Mouse (Mus musculus): Measurements from ENCODE around the gene Snx32. TPM values are rescaled to one million over a fixed set of nuclear protein-coding genes. Genes with fewer than 3 reads are reported as not detected.

The Snx32 gene
- polyA plus RNA-seq, 1 experiment from 2014 or later, result 9.3 TPM

DNA sequence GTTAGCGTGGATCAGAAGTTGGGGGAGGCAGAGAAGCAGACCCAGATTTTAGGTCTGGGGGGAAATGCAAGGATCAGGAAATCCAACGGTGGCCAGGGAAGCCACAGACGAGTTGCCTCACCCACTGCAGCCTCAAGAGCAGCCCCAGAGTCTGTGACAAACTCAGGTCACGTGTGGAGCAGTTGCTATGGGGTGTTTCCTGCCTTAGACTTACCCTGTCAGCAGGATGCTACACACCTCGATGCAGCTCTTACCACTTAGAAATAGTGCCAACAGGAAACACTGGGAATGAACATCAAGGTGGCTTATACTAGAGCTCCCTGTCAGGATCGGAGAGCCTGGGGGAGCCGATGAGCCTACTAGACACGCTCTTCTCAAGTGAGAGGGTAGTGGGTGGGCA lies 22.2 kb upstream of the Snx32 start:
- peaks cover 17% of the 10 kb centered on the region for H3K4me1 ChIP-seq
- no peak overlapping the region for H3K9ac ChIP-seq
- 73% methylated on average over 8 of the region's 8 CpGs for WGBS
- H3K27ac ChIP-seq, result no peak overlapping the region
- no peak overlapping the region for H3K4me3 ChIP-seq (replicated peaks)
- no peak overlapping the region for H3K4me2 ChIP-seq
- H3K9me3 ChIP-seq (replicated peaks), result no peaks in the 10 kb centered on the region
- H3K27me3 ChIP-seq, result no peaks in the 10 kb centered on the region
- ATAC-seq (replicated peaks; ENCODE audit: low FRiP score), result no peak
- no peaks in the 10 kb centered on the region for H3K36me3 ChIP-seq

DNA sequence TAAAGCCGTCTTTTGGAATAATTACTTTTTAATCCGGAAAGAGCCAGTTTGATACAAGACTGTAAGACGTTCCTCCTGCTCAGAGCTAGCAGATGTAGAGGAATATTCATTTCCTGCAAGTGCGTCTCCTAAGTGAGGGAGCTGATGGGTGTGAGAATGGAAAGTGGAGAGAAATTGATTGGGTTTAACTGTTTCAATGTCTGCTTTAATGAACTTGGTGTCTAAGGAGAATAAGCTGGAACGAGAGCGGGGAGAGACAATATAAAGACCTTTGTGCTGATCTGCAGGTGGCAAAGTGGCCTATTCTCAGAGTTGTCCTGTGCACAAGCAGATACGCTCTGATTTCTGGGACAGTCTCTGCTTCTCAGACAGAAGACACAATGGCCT lies 19.8 kb upstream of the Snx32 start:
- H3K27me3 ChIP-seq, result no peaks in the 10 kb centered on the region
- 46% methylated on average over 7 of the region's 7 CpGs for WGBS
- no peak overlapping the region for H3K4me3 ChIP-seq (replicated peaks)
- peaks cover 17% of the 10 kb centered on the region for H3K4me1 ChIP-seq
- peak overlapping the region; percentile 92 for H3K27ac ChIP-seq
- H3K9ac ChIP-seq, result no peak overlapping the region
- H3K36me3 ChIP-seq, result no peaks in the 10 kb centered on the region
- ATAC-seq (replicated peaks; ENCODE audit: low FRiP score), result no peak
- H3K9me3 ChIP-seq (replicated peaks), result no peaks in the 10 kb centered on the region
- peak overlapping the region; percentile 55 for H3K4me2 ChIP-seq

DNA sequence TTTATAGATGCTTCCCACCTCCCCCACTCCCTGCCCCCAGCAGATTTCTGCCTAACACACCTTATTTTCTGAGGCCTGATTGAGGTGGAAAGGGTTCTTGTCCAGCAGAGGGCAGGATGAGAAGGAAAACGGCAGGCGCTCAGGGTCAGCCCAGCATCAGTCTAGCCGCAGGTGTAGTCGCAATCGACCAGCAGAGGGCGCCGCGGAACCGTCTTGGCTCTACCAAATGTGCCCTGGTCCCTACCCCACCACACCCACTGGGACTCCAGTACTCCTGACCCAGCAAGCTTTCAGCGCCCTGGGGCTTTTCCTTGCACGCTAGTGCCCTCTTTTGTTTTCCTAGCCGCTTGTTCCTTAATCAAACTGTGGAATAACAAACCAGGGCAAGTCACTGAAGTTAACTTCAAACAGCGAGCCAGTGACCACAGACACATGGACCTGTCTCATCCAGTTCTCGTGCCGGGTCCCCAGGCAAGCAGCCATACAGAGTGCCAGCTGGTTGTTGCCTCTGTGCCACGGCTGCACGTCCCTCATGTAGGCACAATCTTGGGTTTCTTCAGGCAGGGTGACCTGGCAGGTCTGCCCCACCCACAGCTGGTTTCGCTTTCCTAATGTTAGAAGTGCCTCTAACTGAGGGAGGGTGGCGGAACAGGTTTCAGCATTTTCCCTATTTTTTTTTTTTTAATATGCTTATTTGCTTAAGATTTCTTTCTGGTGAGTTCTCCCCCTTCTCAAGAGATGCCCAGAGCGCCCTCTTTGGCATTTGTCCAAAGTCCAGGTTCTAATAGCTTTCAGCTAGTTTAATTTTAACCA lies 19.2 kb upstream of the Snx32 start:
- H3K36me3 ChIP-seq, result no peaks in the 10 kb centered on the region
- no peaks in the 10 kb centered on the region for H3K9me3 ChIP-seq (replicated peaks)
- H3K4me2 ChIP-seq, result peak overlapping the region; percentile 55
- no peaks in the 10 kb centered on the region for H3K27me3 ChIP-seq
- peak; percentile 97 for ATAC-seq (replicated peaks; ENCODE audit: low FRiP score)
- 9% methylated on average over 20 of the region's 20 CpGs for WGBS
- 0 out of 2 replicates have a peak overlapping the region, but pooled peaks have one; percentile 25 for H3K9ac ChIP-seq
- H3K4me3 ChIP-seq (replicated peaks), result peak overlapping the region; percentile 28
- peaks cover 17% of the 10 kb centered on the region for H3K4me1 ChIP-seq
- H3K27ac ChIP-seq, result peak overlapping the region; percentile 92

DNA sequence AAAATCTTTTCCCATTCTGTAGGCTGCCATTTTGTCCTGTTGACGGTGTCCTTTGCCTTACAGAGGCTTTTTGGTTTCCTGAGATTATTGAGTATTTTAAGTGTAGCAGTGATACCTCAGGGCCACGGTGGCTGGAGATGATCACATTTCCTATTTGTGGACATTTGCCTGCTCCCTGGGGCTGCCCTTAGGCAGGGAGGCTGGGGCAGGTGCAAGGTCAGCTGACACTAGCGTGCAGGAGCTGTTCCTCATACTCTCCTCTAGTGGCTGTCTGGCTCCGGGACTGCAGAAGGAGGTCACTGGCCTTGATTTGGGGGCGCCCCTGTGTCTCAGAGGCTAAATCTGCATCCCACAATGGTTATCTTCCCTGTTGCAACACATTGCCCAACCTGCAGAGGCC lies 14.9 kb upstream of the Snx32 start:
- 56% methylated on average over 5 of the region's 5 CpGs for WGBS
- no peak for ATAC-seq (replicated peaks; ENCODE audit: low FRiP score)
- Histone ChIP-seq H3K36me3 (no peaks in the 10 kb centered on the region), H3K9ac (no peak overlapping the region), H3K27me3 (no peaks in the 10 kb centered on the region), H3K27ac (no peak overlapping the region), H3K4me2 (no peak overlapping the region), H3K4me3 (replicated peaks) (no peak overlapping the region), H3K4me1 (peaks cover 14% of the 10 kb centered on the region), H3K9me3 (replicated peaks) (no peaks in the 10 kb centered on the region)

DNA sequence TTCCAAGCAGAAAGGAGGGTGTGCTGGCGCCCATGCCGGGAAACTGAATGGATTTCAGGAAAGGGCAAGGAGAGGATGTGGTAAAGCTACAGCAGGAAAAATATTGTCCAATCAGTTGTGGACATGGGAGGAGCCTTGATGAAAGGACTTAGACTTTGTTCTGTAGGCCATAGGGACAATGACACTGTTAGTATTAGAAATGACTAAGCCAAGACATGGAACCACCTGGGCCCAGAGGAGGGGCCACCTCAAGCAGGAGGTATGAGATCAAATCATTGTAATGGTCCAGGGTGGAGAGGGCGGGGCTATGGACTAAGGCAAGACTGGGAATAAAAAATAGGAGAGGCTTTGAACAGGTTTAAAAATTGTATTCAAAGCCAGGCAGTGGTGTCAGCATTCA lies 8.4 kb upstream of the Snx32 start:
- Histone ChIP-seq H3K4me1 (no peaks in the 10 kb centered on the region), H3K36me3 (no peaks in the 10 kb centered on the region), H3K4me2 (no peak overlapping the region), H3K4me3 (replicated peaks) (no peak overlapping the region), H3K9ac (no peak overlapping the region), H3K27me3 (no peaks in the 10 kb centered on the region), H3K27ac (no peak overlapping the region), H3K9me3 (replicated peaks) (no peaks in the 10 kb centered on the region)
- 84% methylated on average over 3 of the region's 3 CpGs for WGBS
- no peak for ATAC-seq (replicated peaks; ENCODE audit: low FRiP score)

DNA sequence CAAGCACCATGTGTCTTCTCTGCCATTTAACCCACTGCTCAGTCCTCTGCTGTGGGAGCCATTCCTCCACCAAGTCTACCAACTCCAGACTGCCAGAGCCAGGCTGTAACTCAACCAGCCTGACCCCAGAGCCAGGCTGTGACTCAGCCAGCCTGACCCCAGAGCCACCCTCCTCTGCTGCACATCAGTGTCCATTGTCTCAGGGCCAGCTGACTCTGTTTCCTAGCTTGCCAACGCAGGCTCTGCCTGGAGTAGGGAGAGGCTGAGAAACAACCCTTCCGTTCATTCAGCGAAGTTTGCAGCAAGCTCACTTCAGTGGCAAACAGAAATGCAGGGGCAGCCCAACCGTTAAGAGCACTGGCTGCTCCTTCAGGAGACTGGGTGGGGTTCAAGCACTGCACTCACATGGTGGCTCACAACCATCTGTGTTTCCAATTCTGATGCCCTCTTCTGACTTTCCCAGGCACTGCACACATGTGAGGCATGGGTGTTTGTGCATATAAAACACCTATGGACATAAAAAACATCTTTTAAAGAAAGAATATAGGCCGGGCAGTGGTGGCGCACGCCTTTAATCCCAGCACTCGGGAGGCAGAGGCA lies 6.7 kb upstream of the Snx32 start:
- H3K4me1 ChIP-seq, result peaks cover 7% of the 10 kb centered on the region
- no peaks in the 10 kb centered on the region for H3K9me3 ChIP-seq (replicated peaks)
- 78% methylated on average over 8 of the region's 8 CpGs for WGBS
- no peak for ATAC-seq (replicated peaks; ENCODE audit: low FRiP score)
- H3K27me3 ChIP-seq, result no peaks in the 10 kb centered on the region
- H3K9ac ChIP-seq, result no peak overlapping the region
- H3K36me3 ChIP-seq, result no peaks in the 10 kb centered on the region
- H3K4me3 ChIP-seq (replicated peaks), result no peak overlapping the region
- H3K27ac ChIP-seq, result no peak overlapping the region
- H3K4me2 ChIP-seq, result no peak overlapping the region

DNA sequence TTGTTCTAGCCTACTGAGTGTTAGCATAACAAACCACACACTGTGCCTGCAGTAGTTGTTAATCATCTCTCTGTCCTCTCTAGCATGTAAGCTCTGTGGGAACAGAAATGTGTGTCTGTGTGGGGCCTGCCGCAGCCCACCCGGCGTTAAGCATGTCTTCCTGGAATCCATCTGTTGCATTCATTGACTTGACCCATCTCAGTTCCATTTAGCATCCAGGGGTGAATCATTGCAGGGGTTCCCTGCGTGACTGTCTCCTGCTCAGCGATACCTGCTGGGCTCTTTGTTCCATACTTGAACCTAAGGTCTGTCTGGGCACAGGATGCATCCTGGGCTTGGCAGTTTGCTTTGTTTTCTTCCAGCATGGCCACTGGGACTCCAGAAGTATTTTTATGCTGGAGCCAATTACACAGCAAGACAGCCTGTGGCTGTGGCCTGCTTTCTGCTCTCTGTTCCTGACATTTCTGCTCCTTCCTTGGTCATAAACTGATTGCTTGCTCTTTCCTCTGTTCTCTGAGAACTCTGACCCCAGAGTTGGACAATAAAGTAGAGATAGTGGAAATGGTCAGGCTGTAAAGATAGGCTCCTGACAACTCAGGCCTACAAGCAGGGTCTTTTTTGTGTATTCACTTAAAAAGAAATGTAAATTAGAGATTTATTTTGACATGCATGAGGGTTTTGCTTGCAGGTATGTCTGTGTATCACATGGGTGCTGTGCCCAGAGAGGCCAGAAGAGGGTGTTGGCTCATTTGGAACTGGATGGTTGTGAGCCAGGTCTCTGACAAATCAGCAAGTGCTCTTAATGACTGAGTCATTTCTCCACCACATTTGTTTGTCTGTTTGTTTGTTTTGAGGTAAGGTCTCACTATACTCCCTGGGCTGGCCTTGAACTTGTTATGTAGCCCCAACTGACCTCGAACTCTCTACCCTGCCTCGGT lies 5.8 kb upstream of the Snx32 start:
- Histone ChIP-seq H3K9ac (no peak overlapping the region), H3K4me1 (peaks cover 10% of the 10 kb centered on the region), H3K4me3 (replicated peaks) (no peak overlapping the region), H3K27me3 (no peaks in the 10 kb centered on the region), H3K27ac (no peak overlapping the region), H3K4me2 (no peak overlapping the region), H3K9me3 (replicated peaks) (no peaks in the 10 kb centered on the region), H3K36me3 (no peaks in the 10 kb centered on the region)
- no peak for ATAC-seq (replicated peaks; ENCODE audit: low FRiP score)
- WGBS, result 89% methylated on average over 7 of the region's 7 CpGs

DNA sequence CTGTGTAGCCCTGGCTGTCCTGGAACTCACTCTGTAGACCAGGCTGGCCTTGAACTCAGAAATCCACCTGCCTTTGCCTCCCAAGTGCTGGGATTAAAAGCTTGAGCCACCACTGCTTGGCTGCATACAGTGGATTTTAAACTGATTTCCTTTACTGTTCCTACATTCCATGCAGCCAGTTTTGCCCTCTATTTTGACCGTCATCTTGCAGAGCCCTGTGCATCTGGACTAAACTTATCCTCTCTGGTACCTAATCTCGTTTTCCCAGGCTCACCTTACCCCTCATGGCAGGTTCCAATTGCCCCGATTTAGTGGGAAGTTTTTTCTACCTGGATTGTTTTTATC lies 2.6 kb upstream of the Snx32 start:
- H3K4me1 ChIP-seq, result peaks cover 22% of the 10 kb centered on the region
- no peaks in the 10 kb centered on the region for H3K27me3 ChIP-seq
- no peak overlapping the region for H3K4me3 ChIP-seq (replicated peaks)
- no peaks in the 10 kb centered on the region for H3K9me3 ChIP-seq (replicated peaks)
- 89% methylated on average over 3 of the region's 3 CpGs for WGBS
- no peak overlapping the region for H3K27ac ChIP-seq
- no peak overlapping the region for H3K9ac ChIP-seq
- no peak for ATAC-seq (replicated peaks; ENCODE audit: low FRiP score)
- no peaks in the 10 kb centered on the region for H3K36me3 ChIP-seq
- H3K4me2 ChIP-seq, result no peak overlapping the region

DNA sequence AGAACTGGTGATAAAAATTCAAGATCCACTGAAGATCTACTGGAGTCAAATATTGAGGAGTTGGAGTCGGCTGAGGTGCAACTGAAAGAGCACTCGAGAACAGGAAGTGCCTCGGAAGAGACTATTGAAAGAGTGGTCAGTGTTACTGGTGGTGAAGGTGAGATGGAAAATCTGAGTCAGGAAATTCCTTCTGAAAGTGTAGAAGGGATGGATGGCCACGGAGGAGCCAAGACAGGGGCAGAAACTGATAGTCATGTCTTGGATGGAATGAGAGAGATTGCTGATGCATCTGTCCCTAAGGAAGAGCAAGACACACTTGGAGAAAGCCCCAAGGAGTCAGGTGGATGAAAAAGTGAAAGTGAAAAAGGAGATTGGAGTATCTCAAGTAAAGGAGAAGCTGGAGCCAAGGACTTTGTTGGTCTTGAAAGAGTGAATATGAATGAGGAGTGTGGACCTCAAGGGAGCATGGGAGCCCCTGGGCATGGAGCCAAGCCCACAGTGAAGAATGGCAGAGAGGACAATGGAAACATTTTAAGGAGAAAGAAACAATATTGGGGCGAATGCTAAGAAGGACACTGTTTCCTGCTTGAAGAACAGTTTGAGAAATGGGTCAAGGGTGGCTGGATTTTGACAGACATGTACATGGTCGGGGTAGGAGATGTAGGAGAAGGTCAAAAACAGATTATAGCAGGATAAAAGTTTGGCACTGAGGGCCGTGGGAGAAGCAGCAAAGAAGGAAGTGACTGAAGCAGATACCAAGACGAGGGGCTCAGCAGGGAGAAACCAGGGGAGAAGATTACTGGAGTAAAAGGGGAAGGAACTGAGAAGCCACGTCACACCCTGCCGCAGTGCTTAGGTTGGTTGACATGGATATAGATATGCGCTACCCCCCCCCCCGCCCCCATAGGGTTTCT lies 2.0 kb upstream of the Snx32 start:
- H3K4me2 ChIP-seq, result no peak overlapping the region
- H3K27ac ChIP-seq, result 0 out of 2 replicates have a peak overlapping the region, but pooled peaks have one; percentile 5
- no peak overlapping the region for H3K4me3 ChIP-seq (replicated peaks)
- ATAC-seq (replicated peaks; ENCODE audit: low FRiP score), result no peak
- no peaks in the 10 kb centered on the region for H3K36me3 ChIP-seq
- no peaks in the 10 kb centered on the region for H3K9me3 ChIP-seq (replicated peaks)
- no peak overlapping the region for H3K9ac ChIP-seq
- H3K4me1 ChIP-seq, result peaks cover 22% of the 10 kb centered on the region
- WGBS, result 82% methylated on average over 12 of the region's 12 CpGs
- no peaks in the 10 kb centered on the region for H3K27me3 ChIP-seq

DNA sequence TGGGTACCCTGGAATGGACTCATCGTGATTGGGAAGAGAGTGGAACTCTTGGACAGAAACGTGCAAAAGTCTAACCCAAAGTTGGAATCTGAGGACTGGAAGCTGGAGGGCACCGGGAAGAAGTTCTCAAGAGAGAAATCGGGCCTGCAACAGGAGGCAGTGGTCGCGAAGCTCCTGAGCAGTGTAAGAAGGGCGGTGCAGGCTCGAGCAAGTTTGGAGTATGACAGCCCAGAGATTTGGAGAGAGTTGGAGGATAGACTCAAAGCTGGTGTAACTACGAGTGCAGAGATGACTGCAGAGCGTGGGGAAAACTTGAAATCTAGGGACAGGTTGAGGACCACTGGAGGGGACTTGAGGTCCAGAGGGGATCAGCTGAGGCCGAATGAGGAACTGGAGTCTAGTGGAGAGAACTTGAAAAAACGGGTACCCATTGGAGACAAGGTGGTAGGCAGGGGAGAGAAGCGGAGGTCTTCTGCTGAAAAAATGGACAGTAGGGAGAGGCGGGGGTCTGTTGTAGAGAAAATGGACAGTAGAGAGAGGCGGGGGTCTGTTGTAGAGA lies 815 bp upstream of the Snx32 start:
- ATAC-seq (replicated peaks; ENCODE audit: low FRiP score), result no peak
- Histone ChIP-seq H3K4me1 (peaks cover 22% of the 10 kb centered on the region), H3K9ac (peak overlapping the region; percentile 57), H3K9me3 (replicated peaks) (no peaks in the 10 kb centered on the region), H3K36me3 (no peaks in the 10 kb centered on the region), H3K4me3 (replicated peaks) (peak overlapping the region; percentile 60), H3K4me2 (peak overlapping the region; percentile 75), H3K27ac (0 out of 2 replicates have a peak overlapping the region, but pooled peaks have one; percentile 60), H3K27me3 (no peaks in the 10 kb centered on the region)
- WGBS, result 48% methylated on average over 15 of the region's 15 CpGs

DNA sequence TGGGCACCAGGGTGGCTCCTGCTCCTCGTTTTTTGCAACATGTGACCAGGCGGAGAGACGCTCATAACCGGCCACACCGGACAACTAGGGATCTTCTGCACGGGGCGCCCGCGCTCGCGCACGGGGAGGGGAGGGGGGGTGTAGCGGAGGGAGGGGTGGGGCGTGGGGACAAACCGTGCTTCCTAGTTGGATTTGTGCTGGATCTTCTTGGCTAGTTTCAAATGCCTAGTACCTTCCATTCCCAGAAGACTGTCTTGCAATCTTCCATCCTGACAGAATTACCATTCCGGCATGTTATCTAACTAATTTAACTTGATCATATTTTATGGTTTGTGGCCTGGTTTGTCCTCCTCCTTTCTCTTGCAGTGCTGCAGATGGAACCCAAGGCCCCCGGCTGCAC lies 6.7 kb downstream of the Snx32 start, which contains the start of gene 1700020D05Rik:
1700020D05Rik (minus strand) TSS at position 101 of the 400 bp plus-strand sequence.
- Histone ChIP-seq H3K4me3 (replicated peaks) (0 out of 2 replicates have a peak within 1 kb of the TSS, but pooled peaks have one; percentile 12), H3K27me3 (no peaks in the 10 kb centered on the region), H3K9ac (no peak within 1 kb of the TSS), H3K4me2 (peak within 1 kb of the TSS; percentile 37; the same call in 1 of the 2 replicates), H3K4me1 (no peaks in the 10 kb centered on the region), H3K36me3 (no peaks in the 10 kb centered on the region), H3K27ac (no peak within 1 kb of the TSS), H3K9me3 (replicated peaks) (no peaks in the 10 kb centered on the region)
- 60% methylated on average over 17 of the region's 17 CpGs for WGBS
- ATAC-seq (replicated peaks; ENCODE audit: low FRiP score), result no peak
